Mouse (Mus musculus): ENCODE data around the gene Dlgap1. TPM values are rescaled to one million over a fixed set of nuclear protein-coding genes. Genes with fewer than 3 reads are reported as not detected.

Dlgap1 gene
- total RNA-seq, 2 experiments from 2014 or later: 497 to 553 TPM

- DNase-seq: no peak
Measured at GRCm38 (mm10) chr17:70735396-70735795, 766.5 kb downstream of the Dlgap1 start.

GRCm38 (mm10) chr17:70737424-70737823 lies 768.6 kb downstream of the Dlgap1 start:
- DNase-seq: peak; percentile 53 to 57

- peak; percentile 51 to 66 for DNase-seq
Measured at GRCm38 (mm10) chr17:70738168-70738854, 769.4 kb downstream of the Dlgap1 start.

DNA sequence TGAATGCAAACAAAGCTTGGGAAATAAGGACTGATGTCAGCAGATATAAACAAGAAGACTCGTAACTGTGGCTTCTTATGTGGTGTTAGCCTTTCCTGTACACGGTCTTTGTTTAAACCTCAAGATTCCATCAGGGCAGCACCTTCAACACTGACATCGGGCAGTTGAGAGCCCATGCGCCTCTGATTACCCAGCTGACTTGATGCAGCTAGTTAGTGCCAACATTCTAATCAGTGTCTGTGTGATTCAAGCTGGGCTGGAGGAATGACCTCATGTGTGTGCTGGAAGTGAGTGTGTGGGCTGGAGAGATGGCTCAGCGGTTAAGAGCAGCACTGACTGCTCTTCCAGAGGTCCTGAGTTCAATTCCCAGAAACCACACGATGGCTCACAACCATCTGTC lies 770.5 kb downstream of the Dlgap1 start:
- DNase-seq: no peak

GRCm38 (mm10) chr17:70741696-70742095 lies 772.8 kb downstream of the Dlgap1 start:
- DNase-seq: no peak

GRCm38 (mm10) chr17:70744570-70745153 lies 775.8 kb downstream of the Dlgap1 start:
- no peak for DNase-seq

DNA sequence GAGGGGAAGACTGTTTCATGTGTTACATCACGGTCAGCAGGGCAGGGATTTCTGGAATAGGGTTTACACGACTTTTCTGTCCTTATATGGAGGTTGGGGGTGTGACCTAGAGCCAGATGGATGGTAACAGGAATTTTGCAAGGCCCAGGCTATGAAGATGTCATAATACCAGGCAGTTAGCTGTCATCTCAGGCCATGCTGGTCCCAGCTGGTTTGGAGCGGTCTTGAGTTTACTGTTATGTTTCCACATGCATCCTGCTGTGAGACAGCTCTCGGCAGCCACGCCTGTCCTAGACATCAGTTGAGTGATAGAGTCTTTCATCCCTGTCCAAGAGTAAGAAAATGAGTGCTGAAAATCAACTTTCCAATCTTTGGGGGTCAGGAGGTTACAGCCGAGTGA lies 776.5 kb downstream of the Dlgap1 start:
- DNase-seq: no peak

DNA sequence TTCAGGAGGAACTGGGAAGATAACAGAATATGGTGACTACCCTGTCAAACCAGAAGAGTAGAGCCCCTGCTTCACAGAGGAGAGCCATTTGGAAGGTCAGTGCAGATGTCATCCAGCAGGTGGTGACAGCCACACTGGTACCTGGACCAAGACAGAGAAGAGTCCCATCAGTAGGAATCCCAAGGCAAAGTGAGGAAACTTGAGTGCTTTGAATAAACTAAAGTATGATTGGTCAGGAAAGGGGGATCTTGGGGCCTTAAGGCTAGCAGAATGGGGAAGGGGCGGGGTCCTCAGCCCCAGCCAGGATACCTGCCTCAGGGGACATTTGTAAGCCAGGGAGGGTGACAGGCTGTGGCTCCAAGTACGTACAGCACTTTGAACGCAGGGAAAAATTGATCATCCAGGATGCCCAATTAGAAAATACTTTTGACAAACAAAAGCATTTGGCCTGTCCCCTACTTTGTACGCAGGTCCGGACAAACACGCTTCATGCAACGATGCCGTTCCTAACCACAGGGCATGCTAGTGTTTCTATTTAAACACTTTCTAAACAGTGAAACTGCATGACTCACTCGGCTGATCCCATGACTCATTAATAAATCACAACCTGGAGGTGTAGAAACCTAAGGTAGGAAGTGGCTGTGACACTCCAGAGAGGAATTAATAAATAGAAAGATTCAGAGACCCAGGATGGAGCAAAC lies 777.7 kb downstream of the Dlgap1 start:
- no peak for DNase-seq

DNA sequence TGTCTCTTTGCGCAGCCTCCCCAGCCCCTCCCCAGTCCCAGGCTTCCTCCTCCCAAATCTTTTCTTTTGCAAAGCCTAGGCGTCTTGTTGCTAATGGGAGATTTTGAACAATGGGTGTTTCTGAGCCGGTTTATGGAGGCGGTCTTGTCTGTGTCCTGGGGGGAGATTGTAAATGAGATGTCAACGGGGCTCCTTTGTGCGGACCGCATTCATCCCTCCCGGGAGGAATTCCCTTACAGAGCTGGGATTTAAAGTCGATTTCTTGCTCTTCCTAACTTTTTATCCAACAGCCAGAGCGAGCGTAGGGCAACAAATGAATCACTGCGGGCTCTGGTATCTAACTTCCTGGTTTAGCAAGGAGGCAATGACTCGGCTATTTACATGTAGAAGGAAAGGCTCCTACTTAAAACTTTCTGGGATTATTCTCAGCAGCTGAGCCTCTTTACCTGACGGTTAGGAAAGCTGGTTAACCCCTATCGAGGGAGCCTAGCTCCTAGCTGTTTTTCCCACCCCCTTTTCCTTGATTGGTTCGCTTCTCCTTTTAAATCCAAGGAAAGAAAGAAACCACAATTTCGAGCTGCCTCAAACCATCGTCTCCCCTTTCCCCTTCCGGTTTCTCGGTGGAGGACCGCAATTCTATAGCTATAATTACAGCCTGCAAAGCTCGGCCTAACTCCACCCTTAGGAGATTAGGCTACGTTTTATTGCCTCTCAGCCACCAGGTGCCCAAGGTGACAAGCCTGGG lies 779.0 kb downstream of the Dlgap1 start:
- no peak for DNase-seq

DNA sequence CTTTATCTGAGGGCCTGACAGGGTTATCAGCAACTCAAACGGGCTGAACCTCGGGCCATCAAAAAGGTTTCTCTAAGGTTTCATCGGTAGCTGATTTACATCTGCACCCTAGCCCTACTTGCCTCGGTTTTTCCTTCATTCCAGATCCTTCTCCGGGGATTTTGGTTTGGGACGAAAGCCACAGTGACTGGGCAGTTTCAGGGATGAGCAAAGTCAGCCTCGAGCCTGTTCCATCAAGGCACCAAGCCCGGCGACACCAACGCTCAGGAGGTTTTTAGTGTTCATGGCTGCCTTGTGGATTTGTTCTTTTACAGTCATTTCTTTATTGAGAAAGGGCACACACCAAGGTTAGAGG lies 779.6 kb downstream of the Dlgap1 start:
- no peak for DNase-seq

GRCm38 (mm10) chr17:70748964-70749650 lies 780.2 kb downstream of the Dlgap1 start:
- DNase-seq: no peak

DNA sequence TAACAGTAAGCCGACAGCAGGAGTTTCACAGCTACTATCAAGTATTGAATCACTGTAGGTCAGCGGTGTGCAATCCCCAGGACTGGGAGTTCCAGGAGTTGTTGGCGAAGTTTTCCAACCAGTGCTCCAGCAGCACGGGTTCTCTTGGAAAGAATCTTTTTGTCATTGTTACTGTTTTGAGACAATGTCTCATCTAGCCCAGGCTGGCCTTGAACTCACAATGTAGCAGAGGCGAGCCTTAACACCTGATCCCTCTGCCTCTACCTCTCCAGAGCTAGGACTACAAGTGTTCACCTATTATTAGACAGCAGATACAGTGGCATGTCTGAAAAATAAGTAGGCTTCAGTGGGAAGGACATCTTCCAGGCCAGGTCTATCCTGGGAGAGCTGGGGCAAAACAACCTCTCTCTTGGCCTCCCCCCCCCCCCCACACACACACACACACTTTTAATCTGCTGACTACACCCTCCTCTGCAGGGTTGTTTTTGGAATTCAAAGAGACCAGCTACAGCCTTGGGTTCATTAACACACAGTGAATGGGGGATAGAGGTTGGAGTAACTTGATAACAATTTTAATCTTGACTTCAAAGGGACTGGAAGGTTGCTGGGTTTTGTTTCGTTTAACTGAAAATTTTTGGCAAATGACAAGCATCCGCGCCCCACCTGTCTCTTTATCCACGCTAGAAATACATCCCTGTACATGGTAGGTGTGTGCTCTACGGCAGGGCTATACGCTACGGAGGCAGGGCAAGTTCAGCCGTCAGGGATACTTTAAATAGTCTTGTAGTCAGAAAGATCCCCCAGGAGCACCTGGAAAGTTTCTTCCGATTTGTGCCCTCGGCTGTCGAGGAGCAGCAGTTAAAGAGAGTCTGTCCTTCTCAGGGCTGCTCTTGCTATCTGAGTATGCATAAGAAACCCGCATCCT lies 781.6 kb downstream of the Dlgap1 start:
- DNase-seq: no peak

- no peak for DNase-seq
Measured at GRCm38 (mm10) chr17:70751161-70751651, 782.3 kb downstream of the Dlgap1 start.

DNA sequence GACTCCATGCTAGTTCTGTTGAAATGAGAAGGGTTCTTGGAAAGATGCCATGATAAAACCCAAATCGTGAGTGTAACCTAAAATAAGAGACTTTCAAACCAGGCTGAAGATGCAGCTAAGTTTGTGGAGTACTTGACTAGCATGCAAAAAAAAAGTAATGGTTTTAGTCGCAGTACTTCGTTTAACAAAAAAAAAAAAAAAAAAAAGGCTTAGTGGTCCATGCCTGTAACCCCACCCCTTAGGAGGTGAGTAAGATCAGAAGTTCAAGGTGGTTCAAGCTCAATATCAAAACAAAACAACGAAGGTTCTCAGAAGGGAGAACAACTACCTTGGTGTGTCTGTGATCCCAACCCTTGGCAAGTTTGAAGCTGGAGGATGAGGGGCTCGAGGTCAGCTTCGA lies 782.8 kb downstream of the Dlgap1 start:
- no peak for DNase-seq

DNA sequence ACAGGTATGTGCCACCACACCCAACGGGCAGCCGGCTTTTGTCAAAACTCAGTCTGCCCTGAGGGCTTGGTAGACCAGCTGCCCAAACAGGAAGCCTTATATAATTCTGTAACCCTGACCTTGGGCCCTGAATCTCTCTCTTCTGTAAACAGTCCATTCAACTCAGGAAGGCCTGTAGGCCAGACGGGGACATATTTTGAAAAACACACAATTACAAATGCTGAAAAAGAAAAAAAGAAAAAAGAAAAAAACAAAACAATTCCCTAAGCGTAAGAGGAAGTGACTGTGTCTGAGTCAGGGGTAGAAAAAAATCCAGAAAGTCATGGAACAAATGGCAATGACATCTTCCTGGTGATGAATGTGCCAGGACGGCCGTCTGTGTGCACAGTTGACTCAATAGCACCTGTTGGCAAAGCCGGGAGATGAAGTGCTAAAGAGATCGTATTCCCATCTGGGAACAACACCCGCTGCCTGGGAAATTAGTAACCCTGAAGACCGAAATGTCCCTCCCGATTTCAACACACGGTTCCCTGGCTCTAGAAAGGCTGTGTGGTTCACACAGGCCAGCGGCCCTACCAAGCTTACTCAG lies 784.7 kb downstream of the Dlgap1 start:
- peak; percentile 39 to 45 for DNase-seq

DNA sequence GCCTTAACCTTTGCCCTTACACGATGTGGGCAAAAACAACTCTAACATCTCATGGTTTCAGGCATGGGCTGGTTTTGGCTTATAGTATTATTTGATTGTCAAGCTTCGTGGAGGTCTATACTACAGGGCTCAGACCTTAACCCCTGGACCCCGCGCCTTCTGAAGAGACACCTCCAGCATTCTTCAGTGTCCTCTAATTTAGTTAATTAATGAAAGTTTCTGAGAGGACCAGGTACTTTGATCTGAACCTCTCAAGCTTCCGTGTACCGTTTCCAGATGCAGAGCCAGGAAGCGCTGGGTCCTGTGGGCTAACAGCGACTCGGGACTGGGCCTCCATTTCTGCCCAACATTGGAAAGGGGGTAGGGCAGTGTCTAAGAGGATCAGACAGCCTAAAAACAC lies 785.2 kb downstream of the Dlgap1 start:
- DNase-seq: no peak

DNA sequence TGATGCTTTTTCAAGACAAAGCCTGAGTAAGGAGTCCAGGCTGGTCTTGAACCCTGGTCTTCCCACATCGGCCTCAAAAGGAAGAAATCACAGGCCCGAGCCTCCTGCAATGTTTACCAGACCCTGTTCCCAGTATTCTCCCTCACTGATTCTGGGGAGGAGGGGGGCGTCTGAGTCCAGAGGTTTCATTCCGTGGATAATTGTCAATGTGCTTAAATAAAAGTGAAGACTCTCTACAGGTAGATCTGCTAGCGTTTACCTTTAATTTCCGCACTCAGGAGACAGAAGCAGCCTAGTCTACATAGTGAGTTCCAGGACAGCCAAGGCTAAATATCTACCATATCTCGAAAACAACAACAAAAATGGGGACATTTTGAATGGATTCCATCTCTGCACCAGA lies 785.8 kb downstream of the Dlgap1 start:
- no peak for DNase-seq

GRCm38 (mm10) chr17:70755039-70755668 lies 786.3 kb downstream of the Dlgap1 start:
- DNase-seq: peak; percentile 81 to 84

DNA sequence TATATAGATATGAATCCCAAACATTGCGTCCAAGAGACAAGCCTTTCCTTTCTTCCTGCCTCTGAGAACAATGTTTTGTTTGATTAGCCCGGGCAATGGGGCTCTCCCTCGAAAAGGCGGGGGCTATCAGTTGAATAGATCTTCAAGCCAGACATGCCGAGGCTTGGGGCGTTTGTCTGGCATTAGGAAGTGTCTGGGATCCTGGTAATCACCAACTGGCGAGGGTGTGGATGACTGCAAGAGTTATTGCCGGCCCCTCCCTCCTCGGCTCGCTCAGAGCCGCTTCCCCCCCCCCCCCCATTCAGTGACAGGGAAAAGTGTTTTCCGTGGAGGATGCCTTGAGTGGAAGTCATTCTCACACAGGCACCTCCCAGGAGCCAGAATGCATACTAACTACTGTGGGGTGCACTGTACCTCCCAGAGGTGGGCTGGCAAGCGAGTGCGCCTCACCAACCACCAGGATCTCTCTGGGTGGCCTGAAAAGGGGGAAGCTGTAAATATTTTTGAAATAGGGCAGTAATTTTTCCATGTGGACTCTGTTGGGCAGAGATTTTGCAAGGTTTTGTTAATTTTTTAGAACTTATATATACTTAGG lies 786.9 kb downstream of the Dlgap1 start:
- DNase-seq: no peak

DNA sequence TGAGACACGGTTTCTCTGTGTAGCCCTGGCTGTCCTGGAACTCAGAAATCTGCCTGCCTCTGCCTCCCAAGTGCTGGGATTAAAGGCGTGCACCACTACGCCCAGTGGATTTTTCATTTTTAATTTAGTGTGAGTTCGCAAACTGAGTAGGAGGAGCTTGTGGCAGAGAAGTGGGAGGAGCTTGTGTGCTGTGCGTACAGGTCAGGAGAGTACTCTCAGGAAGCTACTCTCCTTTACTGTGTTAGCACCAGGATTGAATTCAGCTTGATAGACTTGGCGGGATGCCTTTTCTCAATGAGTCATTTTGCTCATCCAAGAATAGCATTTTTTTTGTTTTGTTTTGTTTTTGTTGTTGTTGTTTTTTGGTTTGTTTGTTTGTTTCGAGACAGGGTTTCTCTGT lies 793.1 kb downstream of the Dlgap1 start:
- DNase-seq: no peak

All from layer of hippocampus, postnatal 36 days (tissue).